Mouse (Mus musculus): ENCODE measurements at regions not wholly inside any gene's neighbourhood (a gene's known extent, or its start where the extent isn't known, plus 50 kb on each side); places are given as distances from the start of the nearest gene placed in this dataset.
"Not testable (repeated sequence)": the region's sequence is repeated elsewhere in the genome, so short reads cannot be mapped to it uniquely, and the experiment has no call there.

GRCm38 (mm10) chr8:60728339-60728738 lies 95.7 kb downstream of the Mfap3l start:
- no peak for DNase-seq

GRCm38 (mm10) chr8:60732545-60732944 lies 99.9 kb downstream of the Mfap3l start:
- DNase-seq = no peak

GRCm38 (mm10) chr8:60735961-60736360 lies 103.3 kb downstream of the Mfap3l start:
- DNase-seq = no peak

- no peak for DNase-seq
Observed at GRCm38 (mm10) chr8:60736401-60736800, 103.8 kb downstream of the Mfap3l start.

DNA sequence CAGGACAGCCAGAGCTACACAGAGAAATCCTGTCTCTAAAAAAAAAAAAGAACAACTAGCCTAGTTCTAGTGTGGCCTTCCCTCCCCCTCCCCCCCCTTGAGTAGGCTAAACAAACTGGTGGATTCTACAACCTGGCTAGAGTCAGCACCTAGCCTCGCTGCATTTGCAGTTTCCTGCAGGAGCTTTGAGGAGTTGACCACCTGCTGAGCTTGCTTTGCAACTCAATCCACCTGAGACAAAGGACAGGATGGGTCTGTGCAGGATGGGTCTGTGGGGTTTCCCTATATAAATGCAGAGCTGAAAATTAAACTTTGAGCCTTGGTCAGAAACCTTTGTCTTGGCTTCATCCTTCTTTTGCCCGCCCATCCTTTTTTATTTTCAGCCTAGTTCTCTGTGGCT lies 104.3 kb downstream of the Mfap3l start:
- DNase-seq = no peak

DNA sequence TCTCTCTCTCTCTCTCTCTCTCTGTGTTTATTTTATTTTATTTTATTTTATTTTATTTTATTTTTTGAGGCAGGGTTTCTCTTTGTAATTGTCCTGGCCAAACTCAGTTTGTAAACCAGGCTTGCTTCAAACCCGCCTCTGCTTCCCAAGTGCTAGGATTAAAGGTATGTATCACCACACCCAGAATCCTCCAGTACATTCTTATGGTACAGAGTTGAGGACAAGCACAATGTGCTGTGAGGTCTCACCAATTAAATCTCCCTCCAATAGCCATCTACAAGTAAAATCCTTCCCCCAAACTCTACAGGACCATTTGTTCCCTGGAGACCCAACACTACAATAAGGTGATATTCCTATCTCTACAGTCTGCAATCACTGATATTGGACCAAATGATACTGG lies 105.0 kb downstream of the Mfap3l start:
- no peak for DNase-seq

DNA sequence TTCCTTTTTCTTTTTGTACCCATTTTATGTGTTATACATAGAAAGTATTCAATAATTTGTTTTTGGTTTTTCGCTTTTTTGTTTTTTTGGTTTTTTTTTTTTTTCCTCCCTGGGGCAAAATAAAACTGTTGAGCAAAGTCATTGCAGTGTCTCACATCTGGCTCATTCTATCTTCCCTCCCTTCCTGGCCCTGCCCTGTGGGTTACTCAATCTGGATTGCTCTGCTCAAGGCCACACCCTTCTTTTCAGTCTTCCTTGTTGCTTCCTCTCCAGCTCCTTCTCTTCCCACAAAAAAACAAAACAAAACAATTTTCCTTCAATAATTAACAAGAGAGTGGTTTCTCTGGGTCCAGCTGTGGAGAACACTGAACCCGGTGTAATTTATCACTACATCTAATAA lies 113.2 kb downstream of the Mfap3l start:
- DNase-seq = no peak

- no peak for DNase-seq
Observed at GRCm38 (mm10) chr8:60746486-60746885, 113.9 kb downstream of the Mfap3l start.

DNA sequence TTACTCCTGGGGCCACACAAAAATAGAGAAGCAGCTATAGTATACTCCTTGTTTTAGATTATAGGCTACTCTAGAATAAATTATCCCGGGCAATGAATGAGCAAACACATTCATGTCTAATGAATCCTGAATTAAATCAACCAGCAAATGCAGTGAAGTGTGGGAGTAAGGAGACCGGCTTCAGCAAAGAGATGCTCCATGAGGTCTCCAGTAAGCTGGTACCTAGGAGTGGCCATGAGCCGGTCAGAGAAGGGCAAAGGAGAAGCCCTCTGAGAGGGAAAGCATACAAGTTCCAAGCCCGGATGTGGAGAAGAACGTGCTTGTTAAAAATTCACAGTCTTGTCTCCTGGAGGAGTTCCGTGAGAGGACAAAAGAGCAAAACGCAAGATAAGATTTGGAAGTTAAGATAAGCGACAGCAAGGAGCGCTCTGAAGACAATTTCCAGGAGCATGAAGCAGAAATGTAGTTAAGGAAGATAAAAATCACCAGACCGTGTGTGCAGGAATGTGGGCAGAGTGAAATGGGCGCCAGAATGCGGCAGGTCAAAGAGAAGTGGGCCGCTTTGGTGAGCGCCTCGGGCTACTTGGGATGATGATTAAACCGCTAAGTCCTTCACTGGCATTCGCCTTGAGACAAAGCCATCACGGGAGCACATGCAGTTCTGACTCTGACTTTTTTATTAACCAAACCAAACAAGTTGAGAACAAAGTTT lies 123.2 kb downstream of the Mfap3l start:
- no peak for DNase-seq

- DNase-seq = no peak
Observed at GRCm38 (mm10) chr8:60763959-60764358, 126.3 kb upstream of the Hpf1 start.

DNA sequence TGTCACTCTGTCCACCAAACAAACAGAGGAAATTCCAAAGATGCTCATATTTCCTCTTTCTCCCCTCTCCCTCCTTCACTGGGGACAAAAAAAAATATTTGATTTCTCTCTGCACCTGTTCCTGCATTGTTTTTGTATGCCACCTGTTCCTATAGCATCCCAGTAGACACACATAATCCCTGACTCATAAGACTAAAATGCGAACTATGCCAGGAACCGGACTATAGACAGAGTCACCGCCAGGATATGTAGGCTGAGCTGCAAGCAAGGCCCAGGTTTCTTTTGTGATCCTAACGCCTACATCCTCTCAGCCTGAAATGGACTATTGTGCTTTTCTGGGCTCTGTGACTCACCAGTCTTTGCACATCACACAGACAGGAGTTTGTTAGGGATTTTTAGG lies 116.9 kb upstream of the Hpf1 start:
- DNase-seq = peak; percentile 61

DNA sequence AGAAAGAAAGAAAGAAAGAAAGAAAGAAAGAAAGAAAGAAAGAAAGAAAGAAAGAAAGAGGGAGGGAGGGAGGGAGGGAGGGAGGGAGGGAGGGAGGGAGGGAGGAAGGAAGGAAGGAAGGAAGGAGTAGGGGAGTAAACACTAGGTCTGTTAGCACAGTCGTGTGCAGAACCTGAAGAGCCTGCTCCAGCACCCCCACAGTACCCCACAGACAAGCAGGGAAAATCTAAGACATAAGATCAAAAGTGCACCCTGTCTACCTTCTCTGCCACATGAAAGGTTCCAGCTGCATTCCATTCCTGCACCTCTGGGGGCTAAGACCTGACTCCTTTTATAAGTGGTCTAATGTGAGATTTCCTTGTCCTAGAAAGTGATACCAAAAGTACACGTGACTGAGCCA lies 114.0 kb upstream of the Hpf1 start:
- DNase-seq = not testable (repeated sequence)

- DNase-seq = no peak
Observed at GRCm38 (mm10) chr8:60785049-60785448, 105.2 kb upstream of the Hpf1 start.

DNA sequence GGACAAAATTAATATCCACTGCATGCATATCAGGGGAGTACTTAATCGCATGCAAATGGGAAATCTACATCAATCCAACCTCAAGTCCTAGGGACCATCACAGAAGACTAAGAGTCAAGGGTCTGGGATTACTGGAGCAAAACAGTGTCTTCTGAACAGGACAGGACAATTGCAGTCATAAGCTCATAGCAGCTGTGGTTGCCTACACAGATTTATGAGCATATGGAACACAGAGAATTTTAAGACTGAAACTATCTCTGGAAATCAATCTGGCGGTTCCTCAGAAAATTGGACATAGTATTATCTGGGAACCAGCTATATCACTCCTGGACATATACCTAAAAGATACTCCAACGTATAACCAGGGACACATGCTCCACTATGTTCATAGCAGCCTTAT lies 99.8 kb upstream of the Hpf1 start:
- DNase-seq = no peak

DNA sequence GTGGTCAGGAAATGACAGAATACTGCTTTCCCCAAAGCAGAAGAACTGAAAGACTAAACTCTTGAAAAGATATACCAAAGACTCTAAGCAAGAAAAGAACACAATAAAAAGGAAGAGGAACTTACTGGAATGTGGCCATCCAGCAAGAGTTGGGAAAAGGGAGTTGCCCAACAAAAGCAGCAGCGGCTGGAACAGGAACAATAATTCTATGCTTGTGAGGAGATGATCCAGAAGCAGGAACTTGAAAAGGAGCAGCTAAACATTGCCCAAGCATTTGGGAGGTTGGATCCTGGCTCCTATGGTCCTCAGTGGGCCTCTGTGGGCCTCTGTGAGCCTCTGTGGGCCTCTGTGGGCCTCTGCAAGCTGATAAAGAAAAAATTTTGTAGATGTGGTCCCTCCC lies 97.7 kb upstream of the Hpf1 start:
- no peak for DNase-seq

GRCm38 (mm10) chr8:60804787-60805186 lies 85.4 kb upstream of the Hpf1 start:
- no peak for DNase-seq

DNA sequence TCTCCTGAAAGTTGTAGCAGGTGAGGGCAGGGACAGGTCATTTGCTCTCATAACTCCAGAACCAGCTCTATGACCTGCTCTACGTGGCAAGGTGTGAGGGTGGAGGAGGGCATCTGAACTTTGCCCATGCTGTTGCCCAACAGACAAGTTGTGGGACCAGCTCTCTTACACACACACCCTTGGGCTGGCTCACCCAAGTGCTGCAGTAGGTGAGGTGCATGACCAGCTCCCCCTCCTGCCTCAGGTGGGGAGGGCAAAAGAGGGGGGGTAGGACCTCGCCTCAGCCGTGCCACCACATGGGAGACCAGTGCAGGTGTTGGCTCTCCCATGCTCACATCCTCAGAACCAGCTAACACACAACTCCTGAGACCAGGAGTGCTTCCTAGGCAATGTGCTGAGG lies 83.4 kb upstream of the Hpf1 start:
- no peak for DNase-seq

GRCm38 (mm10) chr8:60809806-60810205 lies 80.4 kb upstream of the Hpf1 start:
- DNase-seq = no peak

- peak; percentile 11 for DNase-seq
Observed at GRCm38 (mm10) chr8:60810955-60811354, 79.3 kb upstream of the Hpf1 start.

- no peak for DNase-seq
Observed at GRCm38 (mm10) chr8:60825676-60826442, 64.4 kb upstream of the Hpf1 start.

- no peak for DNase-seq
Observed at GRCm38 (mm10) chr8:60827241-60827640, 63.0 kb upstream of the Hpf1 start.

DNA sequence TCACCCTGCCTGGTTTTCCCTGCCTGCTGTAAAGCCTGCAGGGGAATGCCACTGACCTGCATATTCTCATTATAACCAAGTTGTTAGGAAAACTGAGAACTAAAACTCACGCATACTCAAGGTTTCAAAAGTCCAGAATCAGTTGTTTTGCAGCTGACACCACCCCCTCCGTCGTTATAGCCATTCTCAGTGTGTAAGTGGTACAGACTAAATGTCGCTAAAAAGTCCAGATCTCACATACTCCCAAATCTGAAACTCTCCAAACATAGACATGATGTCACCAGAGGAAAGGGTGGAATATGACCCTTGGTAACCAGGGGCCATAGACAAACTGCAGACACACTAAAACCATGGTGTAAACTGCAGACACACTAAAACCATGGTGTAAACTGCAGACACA lies 61.1 kb upstream of the Hpf1 start:
- no peak for DNase-seq

DNA sequence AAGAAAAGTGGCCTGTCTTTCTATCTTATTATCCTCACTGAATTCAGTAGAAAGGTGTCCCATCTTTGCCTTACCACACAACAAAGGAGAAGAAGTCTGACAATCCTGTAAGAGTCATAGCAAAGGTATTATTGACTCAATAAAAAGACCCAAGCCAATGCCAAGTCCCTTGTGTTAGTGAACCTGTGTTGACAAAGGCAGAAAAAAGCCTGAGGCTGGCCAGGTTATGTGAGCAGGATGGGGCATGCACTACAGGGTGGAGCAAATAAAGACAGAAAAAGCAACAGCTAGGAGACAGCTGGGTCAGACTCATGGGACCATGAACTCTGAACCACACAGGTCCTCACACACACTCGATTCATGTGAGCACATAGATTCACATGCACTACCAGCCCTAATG lies 59.7 kb upstream of the Hpf1 start:
- no peak for DNase-seq

DNA sequence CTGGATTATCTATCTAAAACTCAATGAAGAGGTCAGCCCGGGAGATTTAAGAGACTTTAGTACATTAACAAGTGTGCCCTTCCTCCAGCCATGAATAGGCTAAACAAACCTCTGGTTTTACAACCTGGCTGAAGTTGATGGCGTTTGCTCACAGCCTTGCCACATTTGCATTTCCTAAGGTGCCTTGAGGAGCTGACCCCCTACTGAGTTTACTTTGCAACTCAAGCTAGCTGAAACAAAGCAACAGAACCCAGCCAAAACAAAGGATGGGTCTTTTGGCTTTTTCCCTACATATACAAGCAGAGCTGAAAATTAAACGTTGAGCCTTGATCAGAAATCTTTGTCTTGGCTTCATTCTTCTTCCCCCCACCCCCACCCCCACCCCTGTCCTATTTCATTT lies 51.7 kb upstream of the Hpf1 start:
- DNase-seq = no peak

All from layer of hippocampus, adult 9-11 months (tissue).